Mouse (Mus musculus): ENCODE measurements around the gene Elp4. TPM values are rescaled to one million over a fixed set of nuclear protein-coding genes. Genes with fewer than 3 reads are reported as not detected.
A peak's percentile ranks its signal among the peaks of the same experiment; 100 is the strongest.

Elp4 gene
- total and polyA plus RNA-seq, 2 experiments from 2014 or later, result 25.6 to 27.4 TPM

DNA sequence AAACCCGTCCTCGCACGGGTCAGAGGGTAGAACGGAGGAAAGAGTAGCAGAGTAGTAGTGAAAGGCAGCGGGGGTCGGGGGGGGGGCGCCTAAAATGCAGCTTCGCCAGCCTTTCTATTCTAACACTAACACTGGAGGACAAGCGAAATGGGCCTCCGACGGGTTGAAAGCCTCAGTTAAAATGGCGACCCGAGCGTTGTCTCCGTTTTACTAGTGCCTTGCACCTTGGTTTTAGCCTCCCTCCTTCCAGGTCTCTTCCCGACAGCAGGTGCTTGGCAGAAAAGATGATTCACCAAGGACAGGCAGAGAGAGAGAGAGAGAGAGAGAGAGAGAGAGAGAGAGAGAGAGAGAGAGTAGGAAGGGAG, 231.8 kb downstream of the Elp4 start:
- no peak for ATAC-seq
- WGBS, result 6% methylated on average over 16 of the region's 16 CpGs
- peaks cover 45% of the 10 kb centered on the region for H3K27me3 ChIP-seq (ENCODE audit: insufficient read depth, low read length)

DNA sequence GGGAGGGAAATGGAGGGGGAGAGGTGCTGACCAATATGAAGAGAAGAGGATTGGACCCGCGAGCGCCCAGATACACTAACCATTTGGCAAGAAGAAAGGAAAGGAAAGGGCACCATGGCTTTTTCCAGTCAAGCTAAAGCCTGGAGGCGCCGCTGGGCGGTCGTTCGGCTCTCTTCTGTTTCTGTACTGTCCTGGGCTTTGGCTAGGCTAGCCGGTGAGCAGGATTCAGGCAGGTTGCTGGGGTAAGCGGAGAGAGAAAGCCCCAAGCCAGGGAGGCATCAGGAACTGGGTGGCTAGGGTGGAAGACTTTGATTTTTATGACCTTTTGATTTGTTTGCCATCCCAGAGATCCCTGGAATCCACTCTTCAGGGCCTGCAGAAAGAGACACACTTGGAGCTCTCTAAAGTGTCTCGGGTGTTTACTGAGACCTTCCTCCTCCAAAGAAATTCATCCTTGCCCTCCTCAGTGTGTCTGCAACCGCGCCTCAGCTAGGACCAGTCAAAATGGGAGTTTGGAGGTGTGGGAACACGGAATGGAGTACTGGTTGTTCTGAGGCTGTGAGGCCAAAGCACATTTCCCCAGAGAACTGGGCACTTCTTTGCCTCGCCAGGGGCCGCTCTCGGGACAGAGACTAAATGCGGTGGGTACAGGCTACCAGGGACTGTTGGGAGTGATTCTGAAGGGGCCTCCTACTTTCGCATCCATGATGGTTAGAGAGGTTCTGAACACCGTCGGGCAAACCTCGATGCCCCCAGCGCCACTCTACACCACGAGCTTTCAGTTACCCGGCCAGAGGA, 232.4 kb downstream of the Elp4 start:
- H3K36me3 ChIP-seq (ENCODE audit: insufficient read depth), result no peaks in the 10 kb centered on the region
- no peak for TF ChIP-seq CTCF (IDR thresholded peaks at IDR 0.05; ENCODE audit: low read depth)
- ATAC-seq (no peak), DNase-seq (no peak)
- H3K27me3 ChIP-seq (ENCODE audit: insufficient read depth, low read length), result peaks cover 47% of the 10 kb centered on the region
- WGBS, result 13% methylated on average over 25 of the region's 25 CpGs
- peak overlapping the region; percentile 20; the same call in 1 of the 2 replicates for H3K4me3 ChIP-seq (ENCODE audit: low read depth, low read length)
- H3K9ac ChIP-seq, result peak overlapping the region; percentile 31; the same call in 1 of the 2 replicates
- peak overlapping the region; percentile 72 for H3K4me2 ChIP-seq (ENCODE audit: low read depth)
- H3K27ac ChIP-seq (ENCODE audit: low read depth, low read length), result peak overlapping the region; percentile 40; the same call in 1 of the 2 replicates
- H3K4me1 ChIP-seq (ENCODE audit: insufficient read depth), result peaks cover 9% of the 10 kb centered on the region; the same call in 1 of the 2 replicates
- no peaks in the 10 kb centered on the region for H3K9me3 ChIP-seq (ENCODE audit: low read length)

More for the DNA sequence above, 231.8 kb downstream of the Elp4 start:
- 0 out of 2 replicates have a peak overlapping the region, but pooled peaks have one; percentile 31 for H3K9ac ChIP-seq
- peaks cover 9% of the 10 kb centered on the region; the same call in 1 of the 2 replicates for H3K4me1 ChIP-seq (ENCODE audit: insufficient read depth)
- H3K36me3 ChIP-seq (ENCODE audit: insufficient read depth), result no peaks in the 10 kb centered on the region
- H3K27ac ChIP-seq (ENCODE audit: low read depth, low read length), result peak overlapping the region; percentile 40; the same call in 1 of the 2 replicates
- H3K4me3 ChIP-seq (ENCODE audit: low read depth, low read length), result peak overlapping the region; percentile 20; the same call in 1 of the 2 replicates
- no peaks in the 10 kb centered on the region for H3K9me3 ChIP-seq (ENCODE audit: low read length)
- TF ChIP-seq CTCF (IDR thresholded peaks at IDR 0.05; ENCODE audit: low read depth), result no peak
- DNase-seq, result no peak
- peak overlapping the region; percentile 72 for H3K4me2 ChIP-seq (ENCODE audit: low read depth)

DNA sequence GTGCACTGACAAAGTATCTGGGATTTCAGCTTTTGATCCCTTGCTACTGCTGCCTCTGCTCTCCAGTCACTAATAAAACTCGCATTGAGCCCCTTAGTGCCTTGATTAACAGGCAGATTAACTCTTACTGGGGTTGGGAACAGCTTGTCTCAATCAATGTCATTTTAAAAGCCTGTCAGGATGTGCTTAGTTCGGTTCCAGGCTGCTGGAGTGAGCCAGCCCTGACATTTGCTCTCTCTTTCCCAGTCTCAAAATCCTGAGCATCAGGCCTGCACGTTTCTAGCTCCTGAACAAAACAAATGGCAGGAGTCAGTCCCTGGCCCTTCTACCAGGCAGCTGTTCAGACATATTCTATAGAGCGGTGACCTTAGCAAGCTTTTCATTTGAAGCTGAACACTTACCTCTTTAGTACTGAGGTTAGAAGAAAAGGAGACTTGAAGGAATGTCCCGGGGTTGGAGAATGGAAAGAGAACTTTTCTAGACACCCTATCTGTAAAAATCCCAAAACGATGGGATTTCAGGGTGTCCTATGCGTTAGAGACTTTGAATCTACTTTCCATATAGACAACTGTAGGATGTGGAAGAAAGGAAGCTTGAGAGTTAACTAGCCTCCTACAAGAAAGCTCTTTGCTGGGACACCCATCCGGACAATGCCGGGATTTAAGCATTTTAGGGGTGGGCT, 233.1 kb downstream of the Elp4 start:
- Histone ChIP-seq H3K36me3 (ENCODE audit: insufficient read depth) (no peaks in the 10 kb centered on the region), H3K27me3 (ENCODE audit: insufficient read depth, low read length) (peaks cover 54% of the 10 kb centered on the region), H3K9ac (no peak overlapping the region; the same call in 1 of the 2 replicates), H3K27ac (ENCODE audit: low read depth, low read length) (no peak overlapping the region), H3K4me2 (ENCODE audit: low read depth) (peak overlapping the region; percentile 72), H3K9me3 (ENCODE audit: low read length) (no peaks in the 10 kb centered on the region), H3K4me3 (ENCODE audit: low read depth, low read length) (0 out of 2 replicates have a peak overlapping the region, but pooled peaks have one; percentile 9), H3K4me1 (ENCODE audit: insufficient read depth) (peaks cover 9% of the 10 kb centered on the region; the same call in 1 of the 2 replicates)
- DNase-seq (no peak), ATAC-seq (no peak)
- no peak for TF ChIP-seq CTCF (IDR thresholded peaks at IDR 0.05; ENCODE audit: low read depth)
- 12% methylated on average over 9 of the region's 9 CpGs for WGBS

DNA sequence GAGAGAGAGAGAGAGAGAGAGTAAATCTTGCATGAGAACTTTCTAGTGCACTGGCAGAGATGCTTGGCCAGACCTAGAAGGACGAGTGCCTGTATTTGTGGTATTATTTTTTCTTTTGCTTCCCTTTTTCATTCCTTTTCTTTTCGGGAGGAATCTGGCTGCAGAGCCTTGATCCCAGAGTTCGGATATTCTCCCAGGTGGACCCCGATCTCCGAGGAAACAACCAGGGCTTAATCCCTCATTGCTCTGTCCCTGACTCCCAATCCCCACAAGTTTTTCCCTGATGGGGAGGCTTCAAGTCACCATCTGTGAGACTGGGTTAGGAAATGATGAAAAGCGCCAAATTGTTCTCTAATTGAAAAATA, 233.7 kb downstream of the Elp4 start:
- Histone ChIP-seq H3K4me2 (ENCODE audit: low read depth) (0 out of 2 replicates have a peak overlapping the region, but pooled peaks have one; percentile 45), H3K4me3 (ENCODE audit: low read depth, low read length) (no peak overlapping the region)

DNA sequence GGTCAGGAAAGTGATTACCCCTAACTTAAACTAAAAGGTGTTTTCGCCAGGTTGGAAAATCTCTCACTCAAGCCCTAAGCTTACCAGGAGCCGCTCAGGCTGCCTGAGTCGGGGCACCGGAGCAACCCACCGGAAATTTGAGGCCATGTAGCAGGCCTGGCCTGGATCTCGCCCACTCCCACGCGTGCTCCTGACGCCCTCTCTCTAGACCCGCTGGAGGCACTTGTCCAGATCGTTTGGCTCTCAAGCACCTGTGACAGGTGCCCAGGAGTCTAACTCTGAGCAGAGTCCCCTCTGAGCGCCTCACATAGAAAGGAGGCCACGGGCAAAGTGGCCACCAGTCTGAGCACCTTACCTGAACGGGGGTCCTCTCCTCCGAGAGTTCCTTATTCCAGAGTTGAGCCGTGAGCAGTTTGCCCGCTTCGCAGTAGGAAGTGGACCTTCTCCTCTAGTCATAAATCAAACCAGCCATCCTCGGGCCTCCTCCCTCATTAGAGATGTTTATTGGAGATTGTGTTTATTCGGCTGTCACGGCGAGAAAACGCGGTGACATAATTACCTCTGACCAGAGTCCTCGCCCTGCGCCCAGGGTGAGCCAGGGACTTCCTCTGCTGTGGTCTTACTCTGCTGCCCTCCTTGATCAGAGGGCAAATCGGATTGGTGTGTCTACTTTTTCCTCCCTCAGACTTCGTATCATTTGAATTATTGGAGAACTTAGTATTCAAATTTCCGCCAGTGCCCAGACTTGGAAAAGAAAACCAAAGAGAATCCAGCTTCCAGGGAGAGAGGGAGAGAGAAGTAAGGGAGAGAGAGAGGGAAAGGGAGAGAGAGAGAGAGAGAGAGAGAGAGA, 234.3 kb downstream of the Elp4 start:
- H3K27me3 ChIP-seq (ENCODE audit: insufficient read depth, low read length), result peaks cover 65% of the 10 kb centered on the region
- no peak for TF ChIP-seq CTCF (IDR thresholded peaks at IDR 0.05; ENCODE audit: low read depth)
- no peaks in the 10 kb centered on the region for H3K9me3 ChIP-seq (ENCODE audit: low read length)
- H3K4me1 ChIP-seq (ENCODE audit: insufficient read depth), result peaks cover 9% of the 10 kb centered on the region; the same call in 1 of the 2 replicates
- peak overlapping the region; percentile 45 for H3K4me2 ChIP-seq (ENCODE audit: low read depth)
- 0 out of 2 replicates have a peak overlapping the region, but pooled peaks have one; percentile 0 for H3K9ac ChIP-seq
- H3K36me3 ChIP-seq (ENCODE audit: insufficient read depth), result no peaks in the 10 kb centered on the region
- no peak overlapping the region for H3K27ac ChIP-seq (ENCODE audit: low read depth, low read length)
- peak overlapping the region; percentile 28 for H3K4me3 ChIP-seq (ENCODE audit: low read depth, low read length)
- ATAC-seq (no peak), DNase-seq (peak; percentile 27)
- WGBS, result 6% methylated on average over 29 of the region's 29 CpGs

More for the DNA sequence above, 233.7 kb downstream of the Elp4 start:
- WGBS, result 21% methylated on average over 6 of the region's 6 CpGs
- Histone ChIP-seq H3K4me1 (ENCODE audit: insufficient read depth) (peaks cover 9% of the 10 kb centered on the region; the same call in 1 of the 2 replicates), H3K9me3 (ENCODE audit: low read length) (no peaks in the 10 kb centered on the region), H3K27ac (ENCODE audit: low read depth, low read length) (no peak overlapping the region), H3K9ac (no peak overlapping the region), H3K36me3 (ENCODE audit: insufficient read depth) (no peaks in the 10 kb centered on the region), H3K27me3 (ENCODE audit: insufficient read depth, low read length) (peaks cover 59% of the 10 kb centered on the region)
- ATAC-seq (no peak), DNase-seq (peak; percentile 7)
- no peak for TF ChIP-seq CTCF (IDR thresholded peaks at IDR 0.05; ENCODE audit: low read depth)

DNA sequence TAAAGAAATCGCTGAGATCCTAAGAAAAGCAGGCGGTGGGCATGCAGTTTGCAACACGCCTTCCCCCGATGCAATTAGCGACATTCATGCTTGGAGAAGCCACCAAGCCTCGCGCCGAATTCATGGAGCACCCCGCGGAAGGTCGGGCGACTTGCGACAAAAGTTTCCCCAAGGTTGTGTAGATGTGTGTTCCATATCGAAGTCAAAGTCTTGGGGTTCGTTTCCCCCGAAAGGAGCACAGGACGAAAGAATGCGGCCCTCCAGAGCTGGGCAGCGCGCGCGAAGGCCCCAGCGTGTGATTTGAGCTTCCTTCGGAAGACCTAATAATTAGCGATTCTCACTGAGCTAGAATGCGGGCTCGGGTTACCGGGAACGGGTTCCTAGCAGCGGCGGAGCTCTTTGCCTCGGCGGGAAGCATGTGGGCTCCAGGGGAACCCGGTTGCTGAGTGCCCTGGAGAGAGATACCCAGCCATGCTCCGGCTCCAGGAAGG, 234.9 kb downstream of the Elp4 start:
- Histone ChIP-seq H3K27ac (ENCODE audit: low read depth, low read length) (no peak overlapping the region), H3K4me1 (ENCODE audit: insufficient read depth) (peaks cover 9% of the 10 kb centered on the region; the same call in 1 of the 2 replicates), H3K4me2 (ENCODE audit: low read depth) (peak overlapping the region; percentile 45), H3K36me3 (ENCODE audit: insufficient read depth) (no peaks in the 10 kb centered on the region), H3K4me3 (ENCODE audit: low read depth, low read length) (peak overlapping the region; percentile 28), H3K27me3 (ENCODE audit: insufficient read depth, low read length) (peaks cover 68% of the 10 kb centered on the region), H3K9ac (peak overlapping the region; percentile 14; the same call in 1 of the 2 replicates), H3K9me3 (ENCODE audit: low read length) (no peaks in the 10 kb centered on the region)
- ATAC-seq, result no peak
- no peak for TF ChIP-seq CTCF (IDR thresholded peaks at IDR 0.05; ENCODE audit: low read depth)
- WGBS, result under 1% methylated on average over 35 of the region's 35 CpGs
- peak; percentile 52 for DNase-seq
